Mouse (Mus musculus): Measurements from ENCODE around the gene Gstp1. TPM values are rescaled to one million over a fixed set of nuclear protein-coding genes. Genes with fewer than 3 reads are reported as not detected.

Gene Gstp1
- 100 to 1,000 TPM; 395 to 398 TPM for total RNA-seq (2021)
- long read RNA-seq, experiment 1, transcript Gstp1-201 (7 exons, 821 nt), result major isoform, 135 of 144 reads
- long read RNA-seq, experiment 1, partial matches to known transcripts, result 7 of 144 reads
- long read RNA-seq, experiment 1, other reads (novel, unspliced or antisense), result 0 of 144 reads
- long read RNA-seq, experiment 2, transcript Gstp1-201 (7 exons, 821 nt), result major isoform, 192 of 197 reads
- long read RNA-seq, experiment 2, partial matches to known transcripts, result 3 of 197 reads
- long read RNA-seq, experiment 2, other reads (novel, unspliced or antisense), result 2 of 197 reads

GRCm38 (mm10) chr19:4037788-4038232 lies at the start of gene Gstp1:
Gstp1 (minus strand) TSS chr19:4037985.
- peak within 1 kb of the TSS; percentile 68 for H3K4me3 ChIP-seq
- peak; percentile 62 for TF ChIP-seq CTCF (conservative IDR thresholded peaks at IDR 0.05)
- DNase-seq (ENCODE audit: low spot score in 2 of 2), result peak; percentile 87 to 91
- peak within 1 kb of the TSS; percentile 94 for H3K27ac ChIP-seq

GRCm38 (mm10) chr19:4087090-4087489 lies 49.3 kb upstream of the Gstp1 start:
- H3K4me3 ChIP-seq, result no peak overlapping the region
- no peak for DNase-seq (ENCODE audit: low spot score in 2 of 2)
- TF ChIP-seq CTCF (conservative IDR thresholded peaks at IDR 0.05), result no peak
- H3K27ac ChIP-seq, result no peak overlapping the region

GRCm38 (mm10) chr19:4086156-4086555 lies 48.4 kb upstream of the Gstp1 start:
- DNase-seq (ENCODE audit: low spot score in 2 of 2), result no peak
- Histone ChIP-seq H3K4me3 (no peak overlapping the region), H3K27ac (no peak overlapping the region)
- no peak for TF ChIP-seq CTCF (conservative IDR thresholded peaks at IDR 0.05)

GRCm38 (mm10) chr19:4084984-4085383 lies 47.2 kb upstream of the Gstp1 start:
- Histone ChIP-seq H3K27ac (no peak overlapping the region), H3K4me3 (no peak overlapping the region)
- no peak for DNase-seq (ENCODE audit: low spot score in 2 of 2)
- peak; percentile 46 for TF ChIP-seq CTCF (conservative IDR thresholded peaks at IDR 0.05)

- H3K27ac ChIP-seq, result no peak overlapping the region
- no peak overlapping the region for H3K4me3 ChIP-seq
- TF ChIP-seq CTCF (conservative IDR thresholded peaks at IDR 0.05), result no peak
- DNase-seq (ENCODE audit: low spot score in 2 of 2), result no peak
Observed at GRCm38 (mm10) chr19:4083826-4084225, 46.0 kb upstream of the Gstp1 start.

GRCm38 (mm10) chr19:4083316-4083715 lies 45.5 kb upstream of the Gstp1 start:
- no peak for DNase-seq (ENCODE audit: low spot score in 2 of 2)
- Histone ChIP-seq H3K27ac (no peak overlapping the region), H3K4me3 (no peak overlapping the region)
- no peak for TF ChIP-seq CTCF (conservative IDR thresholded peaks at IDR 0.05)

- no peak for TF ChIP-seq CTCF (conservative IDR thresholded peaks at IDR 0.05)
- no peak for DNase-seq (ENCODE audit: low spot score in 2 of 2)
Observed at GRCm38 (mm10) chr19:4082219-4082965, 44.6 kb upstream of the Gstp1 start.

GRCm38 (mm10) chr19:4081394-4081793 lies 43.6 kb upstream of the Gstp1 start, which contains the start of gene Cabp2:
Cabp2 (plus strand) TSS chr19:4081578.
- no peak within 1 kb of the TSS for H3K4me3 ChIP-seq
- no peak for TF ChIP-seq CTCF (conservative IDR thresholded peaks at IDR 0.05)
- DNase-seq (ENCODE audit: low spot score in 2 of 2), result no peak
- H3K27ac ChIP-seq, result no peak within 1 kb of the TSS

More at GRCm38 (mm10) chr19:4082219-4082965, 44.6 kb upstream of the Gstp1 start:
- no peak overlapping the region for H3K4me3 ChIP-seq
- no peak overlapping the region for H3K27ac ChIP-seq

GRCm38 (mm10) chr19:4080511-4081009 lies 42.8 kb upstream of the Gstp1 start:
- H3K4me3 ChIP-seq, result no peak overlapping the region
- no peak overlapping the region for H3K27ac ChIP-seq
- no peak for DNase-seq (ENCODE audit: low spot score in 2 of 2)
- no peak for TF ChIP-seq CTCF (conservative IDR thresholded peaks at IDR 0.05)

- no peak overlapping the region for H3K4me3 ChIP-seq
- no peak overlapping the region for H3K27ac ChIP-seq
- TF ChIP-seq CTCF (conservative IDR thresholded peaks at IDR 0.05), result no peak
- DNase-seq (ENCODE audit: low spot score in 2 of 2), result no peak
Observed at GRCm38 (mm10) chr19:4079594-4079993, 41.8 kb upstream of the Gstp1 start.

GRCm38 (mm10) chr19:4075531-4075930 lies 37.7 kb upstream of the Gstp1 start:
- no peak for TF ChIP-seq CTCF (conservative IDR thresholded peaks at IDR 0.05)
- H3K27ac ChIP-seq, result no peak overlapping the region
- no peak overlapping the region for H3K4me3 ChIP-seq
- DNase-seq (ENCODE audit: low spot score in 2 of 2), result no peak

GRCm38 (mm10) chr19:4072706-4073424 lies 35.1 kb upstream of the Gstp1 start:
- no peak for TF ChIP-seq CTCF (conservative IDR thresholded peaks at IDR 0.05)

GRCm38 (mm10) chr19:4071406-4071805 lies 33.6 kb upstream of the Gstp1 start:
- Histone ChIP-seq H3K27ac (no peak overlapping the region), H3K4me3 (no peak overlapping the region)
- no peak for TF ChIP-seq CTCF (conservative IDR thresholded peaks at IDR 0.05)
- no peak for DNase-seq (ENCODE audit: low spot score in 2 of 2)

More at GRCm38 (mm10) chr19:4072706-4073424, 35.1 kb upstream of the Gstp1 start:
- Histone ChIP-seq H3K27ac (no peak overlapping the region), H3K4me3 (no peak overlapping the region)
- no peak for DNase-seq (ENCODE audit: low spot score in 2 of 2)

Measured in layer of hippocampus, adult 2 months (tissue).